Mouse (Mus musculus) intestine, embryonic 15.5 days (tissue): Measurements from ENCODE around the gene Hba-x. TPM values are rescaled to one million over a fixed set of nuclear protein-coding genes. Genes with fewer than 3 reads are reported as not detected.

Source experiments
- ATAC-seq: fragments of 200-750 bp; cut with Nextera tagmentation; 2 replicates; pipeline ENCODE4 v1.8.0; 2017; ENCODE audit warnings: moderate TSS enrichment, moderate library complexity
- H3K27ac ChIP-seq: fragments of 300-500 bp; sonication (generic); 2 replicates; pipeline ENCODE4 v1.5.1; 2015; ENCODE audit warnings: mild to moderate bottlenecking, inconsistent platforms
- H3K27me3 ChIP-seq: fragments of 300-500 bp; sonication (generic); replicated peaks from 2 replicates; pipeline ENCODE4 v1.6.1; 2015; ENCODE audit warnings: inconsistent platforms
- H3K36me3 ChIP-seq: fragments of 300-500 bp; sonication (generic); 2 replicates; pipeline ENCODE4 v1.6.1; 2015; ENCODE audit warnings: inconsistent platforms
- H3K4me1 ChIP-seq: fragments of 300-500 bp; sonication (generic); replicated peaks from 2 replicates; pipeline ENCODE4 v1.6.1; 2015; ENCODE audit warnings: inconsistent platforms
- H3K4me2 ChIP-seq: fragments of 300-500 bp; sonication (generic); replicated peaks from 2 replicates; pipeline ENCODE4 v1.6.1; 2015; ENCODE audit warnings: mild to moderate bottlenecking, inconsistent platforms
- H3K4me3 ChIP-seq: fragments of 300-500 bp; sonication (generic); replicated peaks from 2 replicates; pipeline ENCODE4 v1.5.1; 2015; ENCODE audit warnings: inconsistent platforms
- H3K9ac ChIP-seq: fragments of 300-500 bp; sonication (generic); 2 replicates; pipeline ENCODE4 v1.6.1; 2015; ENCODE audit warnings: inconsistent platforms
- H3K9me3 ChIP-seq: fragments of 300-500 bp; sonication (generic); 2 replicates; pipeline ENCODE4 v1.6.1; 2016; ENCODE audit warnings: inconsistent platforms
- WGBS: fragments of 180-500 bp; shearing (Covaris S2); methylation state at CpG from one replicate; pipeline ENCODE4 v1.1.7; 2015; 5-methylcytosine and 5-hydroxymethylcytosine counted together
- polyA plus RNA-seq: library from polyadenylated mRNA; unstranded; fragments of >200 nt; fragmentation: Nextera tagmentation; extraction: Ambion mirVana; gene quantifications from 2 replicates; pipeline ENCODE4 v1.2.1, GENCODE M21; 2015

Hba-x gene
- polyA plus RNA-seq, 1 experiment from 2014 or later: 48.2 TPM

DNA sequence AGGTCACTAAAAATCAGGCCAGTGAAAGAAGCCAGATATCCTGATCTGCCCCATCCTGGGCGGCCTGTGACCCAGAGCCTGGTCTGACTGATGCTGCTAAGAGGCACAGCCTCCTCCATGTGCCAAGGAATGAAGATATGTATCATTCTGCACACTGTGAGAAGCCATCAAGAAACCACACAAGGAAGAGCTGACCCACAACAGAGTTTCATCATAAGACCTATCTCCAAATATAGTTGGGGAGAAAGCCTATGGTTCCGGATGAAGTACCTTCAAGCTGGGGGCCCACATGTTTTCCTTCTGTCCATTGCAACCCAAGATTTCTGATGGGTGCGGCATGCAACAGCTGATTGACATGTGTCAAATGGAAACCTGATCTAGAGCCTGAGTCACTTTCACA lies 39.8 kb downstream of the Hba-x start:
- no peak overlapping the region for H3K4me2 ChIP-seq
- H3K4me3 ChIP-seq: no peak overlapping the region
- H3K36me3 ChIP-seq: no peaks in the 10 kb centered on the region
- no peaks in the 10 kb centered on the region for H3K9me3 ChIP-seq
- H3K4me1 ChIP-seq: no peaks in the 10 kb centered on the region
- H3K9ac ChIP-seq: no peak overlapping the region
- no peak for ATAC-seq
- 81% methylated on average over 3 of the region's 3 CpGs for WGBS
- H3K27ac ChIP-seq: no peak overlapping the region
- H3K27me3 ChIP-seq: no peaks in the 10 kb centered on the region

DNA sequence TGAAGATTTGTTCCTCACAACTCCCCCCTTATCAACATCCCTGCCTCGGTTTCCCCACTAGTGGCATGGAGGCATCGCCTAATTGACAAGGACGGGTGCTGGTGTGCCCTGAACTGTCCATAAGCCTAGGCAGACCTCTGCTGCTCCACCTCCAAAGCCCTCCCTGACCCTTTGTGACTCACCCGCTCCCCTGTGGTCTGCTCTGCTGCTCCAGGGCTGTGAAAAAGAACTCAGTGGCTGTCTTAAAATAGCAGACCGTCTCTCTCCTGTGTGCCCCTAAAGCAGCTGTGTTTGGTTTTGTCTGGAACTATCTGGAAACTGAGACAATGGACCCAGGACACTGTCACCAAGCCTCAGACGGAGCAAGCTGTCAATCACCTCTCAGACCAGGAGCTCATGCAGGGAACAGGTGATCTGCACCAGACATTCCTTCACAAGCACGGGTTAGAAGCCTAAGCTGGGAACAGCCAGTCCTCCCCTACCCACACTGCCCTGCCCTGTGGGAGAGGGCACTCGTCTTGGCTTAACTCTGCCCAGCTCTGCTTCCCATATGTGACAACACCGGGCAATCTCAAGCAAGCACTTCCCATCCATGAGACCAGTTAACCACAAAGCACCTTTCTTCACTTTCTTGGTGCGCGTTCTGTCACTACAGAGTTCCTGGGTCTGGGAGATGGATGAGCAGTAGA lies 44.5 kb downstream of the Hba-x start:
- Histone ChIP-seq H3K9ac (no peak overlapping the region), H3K9me3 (no peaks in the 10 kb centered on the region), H3K27ac (no peak overlapping the region), H3K4me3 (no peak overlapping the region), H3K27me3 (no peaks in the 10 kb centered on the region), H3K4me2 (no peak overlapping the region), H3K36me3 (no peaks in the 10 kb centered on the region), H3K4me1 (no peaks in the 10 kb centered on the region)
- no peak for ATAC-seq
- WGBS: 68% methylated on average over 11 of the region's 11 CpGs

DNA sequence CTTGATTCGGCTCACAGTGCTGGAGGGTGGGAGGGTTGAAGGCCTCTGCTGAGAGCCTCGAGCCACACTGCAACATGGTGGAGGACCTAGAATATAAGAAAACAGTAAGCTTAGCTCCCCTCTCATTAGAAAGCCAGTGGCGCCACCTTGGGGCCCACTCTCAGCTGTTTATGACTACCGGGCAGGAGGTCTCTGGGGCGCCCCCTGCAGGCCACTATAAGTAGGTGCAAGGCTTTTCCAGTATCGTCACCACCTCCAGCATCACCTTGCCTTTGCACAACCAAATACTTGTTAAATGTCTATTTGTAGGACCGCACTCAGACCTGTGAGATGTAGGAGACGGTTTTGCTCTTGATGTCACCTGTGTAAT lies 45.0 kb downstream of the Hba-x start:
- H3K9ac ChIP-seq: no peak overlapping the region
- H3K4me1 ChIP-seq: no peaks in the 10 kb centered on the region
- no peak overlapping the region for H3K4me2 ChIP-seq
- no peaks in the 10 kb centered on the region for H3K9me3 ChIP-seq
- no peaks in the 10 kb centered on the region for H3K27me3 ChIP-seq
- no peak overlapping the region for H3K27ac ChIP-seq
- 39% methylated on average over 8 of the region's 8 CpGs for WGBS
- no peaks in the 10 kb centered on the region for H3K36me3 ChIP-seq
- ATAC-seq: peak; percentile 23; the same call in 1 of the 2 replicates
- no peak overlapping the region for H3K4me3 ChIP-seq

DNA sequence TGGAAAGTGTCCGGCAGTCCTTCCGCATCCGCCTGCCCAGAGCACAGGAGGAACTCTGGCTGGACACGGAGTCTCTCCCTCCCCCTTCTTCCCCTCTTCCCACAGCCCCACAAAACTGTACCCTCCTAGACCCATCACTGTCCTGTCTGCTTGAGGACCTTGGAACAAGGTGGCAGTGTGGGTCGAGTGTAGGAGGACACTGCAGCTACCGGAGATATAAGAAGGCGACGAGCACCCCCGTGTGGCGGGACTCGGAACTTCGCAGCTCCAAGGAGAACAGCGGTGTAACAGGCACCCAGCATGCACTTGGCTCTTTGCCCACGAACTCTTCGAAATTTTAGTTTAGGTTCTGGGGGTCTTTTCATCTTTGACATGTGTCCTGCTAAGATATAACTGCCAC lies 48.4 kb downstream of the Hba-x start:
- Histone ChIP-seq H3K4me2 (peak overlapping the region; percentile 55), H3K27ac (no peak overlapping the region), H3K36me3 (no peaks in the 10 kb centered on the region), H3K4me3 (peak overlapping the region; percentile 20; the same call in 1 of the 2 replicates), H3K4me1 (no peaks in the 10 kb centered on the region), H3K27me3 (no peaks in the 10 kb centered on the region), H3K9ac (no peak overlapping the region), H3K9me3 (no peaks in the 10 kb centered on the region)
- ATAC-seq: peak; percentile 90
- 12% methylated on average over 15 of the region's 15 CpGs for WGBS

Other genes starting within 250 kb of the Hba-x start
- 0.09 and 0.11 TPM in 2 replicates for gene Il9r, start 76.1 kb upstream of the Hba-x start, polyA plus RNA-seq
- 45.1 and 49.1 TPM in 2 replicates for gene Snrnp25, start 71.0 kb upstream of the Hba-x start, polyA plus RNA-seq
- 52.8 and 53.5 TPM in 2 replicates for gene Rhbdf1, start 54.1 kb upstream of the Hba-x start, polyA plus RNA-seq
- 30.8 and 36.6 TPM in 2 replicates for gene Mpg, start 49.9 kb upstream of the Hba-x start, polyA plus RNA-seq
- gene Nprl3, start 8.7 kb upstream of the Hba-x start, polyA plus RNA-seq: 29.4 and 33.6 TPM in 2 replicates
- gene Hba-a1, start 7.1 kb downstream of the Hba-x start, polyA plus RNA-seq: 4,064 and 4,369 TPM in 2 replicates
- gene Hbq1b, start 10.6 kb downstream of the Hba-x start, polyA plus RNA-seq: 3.0 and 3.3 TPM in 2 replicates
- gene Hba-a2, start 20.1 kb downstream of the Hba-x start, polyA plus RNA-seq: 10,966 and 11,197 TPM in 2 replicates
- gene Hbq1a, start 23.7 kb downstream of the Hba-x start, polyA plus RNA-seq: 0.40 and 0.68 TPM in 2 replicates
- 12.9 and 13.5 TPM in 2 replicates for gene Sh3pxd2b, start 71.4 kb downstream of the Hba-x start, polyA plus RNA-seq
- 29.4 and 34.0 TPM in 2 replicates for gene Ubtd2, start 179.0 kb downstream of the Hba-x start, polyA plus RNA-seq